Mouse (Mus musculus) right cerebral cortex, adult 18-20 months (tissue): ENCODE measurements around the gene Etfbkmt.
A peak's percentile ranks its signal among the peaks of the same experiment; 100 is the strongest.
"Not testable (repeated sequence)": the region's sequence is repeated elsewhere in the genome, so short reads cannot be mapped to it uniquely, and the experiment has no call there.

ENCODE experiments used
- DNase-seq: peaks from one replicate; pipeline ENCODE4 v3.0.0; 2022; ENCODE audit warnings: mixed read lengths

Etfbkmt gene

DNA sequence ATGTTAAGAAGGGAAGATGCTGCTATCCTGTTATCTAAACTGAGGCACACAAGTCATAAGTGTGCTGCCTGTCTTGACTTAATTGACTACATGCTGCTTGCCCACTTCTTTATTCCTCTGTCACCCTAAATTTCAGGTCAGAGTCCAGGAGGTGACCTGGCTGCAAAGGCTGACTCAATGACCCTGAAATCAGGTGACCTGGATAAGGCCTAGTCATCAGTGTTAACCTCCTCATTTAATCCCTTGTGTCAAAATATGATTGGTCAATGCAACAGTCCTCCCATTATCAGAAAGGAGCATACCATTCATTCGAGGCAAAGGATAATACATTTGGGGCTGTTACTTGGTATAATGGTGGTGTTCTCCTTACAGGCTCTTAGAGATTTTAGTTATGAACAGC lies at the start of gene Etfbkmt:
Gene Etfbkmt (plus strand): TSS at position 379 of the 400 bp plus-strand sequence.
- no peak for DNase-seq

DNA sequence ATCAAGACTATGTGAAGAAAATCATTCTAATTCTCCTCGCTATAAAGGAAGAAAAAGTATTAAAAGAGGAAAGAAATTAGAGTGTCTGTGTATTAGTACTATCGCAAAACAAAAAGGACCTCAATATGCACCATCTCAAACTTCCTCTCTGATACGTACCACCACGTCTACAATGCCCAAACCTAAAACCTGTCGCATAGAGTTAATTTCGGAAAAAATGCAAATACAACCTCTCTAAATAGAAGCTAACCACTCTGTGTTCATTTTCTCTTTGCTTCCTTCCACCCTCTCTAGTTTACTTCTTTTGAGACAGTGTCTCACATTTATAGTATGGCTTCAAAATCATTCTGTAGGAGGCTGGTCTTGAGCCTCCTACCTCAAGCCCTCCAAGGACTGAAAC lies 47.2 kb upstream of the Etfbkmt start:
- no peak for DNase-seq

DNA sequence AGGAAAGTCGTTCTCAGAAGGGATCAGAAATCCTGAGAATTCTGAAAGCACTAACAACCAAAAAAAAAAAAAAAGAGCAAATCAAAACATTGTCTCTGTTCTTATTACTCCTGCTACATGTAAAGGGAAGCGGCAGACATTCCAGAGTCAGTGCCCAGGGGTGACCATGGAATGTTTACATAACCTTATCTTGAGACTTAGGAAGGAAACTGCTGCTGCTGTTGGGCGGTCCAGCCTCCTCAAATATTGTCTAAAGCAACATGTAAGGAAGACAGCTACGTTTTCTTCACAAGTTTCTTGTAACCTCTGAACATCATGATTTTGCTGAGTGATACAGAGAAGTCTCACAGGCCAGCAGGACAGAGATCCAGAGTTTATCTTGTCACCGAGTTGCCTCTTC lies 46.2 kb upstream of the Etfbkmt start:
- DNase-seq = no peak

DNA sequence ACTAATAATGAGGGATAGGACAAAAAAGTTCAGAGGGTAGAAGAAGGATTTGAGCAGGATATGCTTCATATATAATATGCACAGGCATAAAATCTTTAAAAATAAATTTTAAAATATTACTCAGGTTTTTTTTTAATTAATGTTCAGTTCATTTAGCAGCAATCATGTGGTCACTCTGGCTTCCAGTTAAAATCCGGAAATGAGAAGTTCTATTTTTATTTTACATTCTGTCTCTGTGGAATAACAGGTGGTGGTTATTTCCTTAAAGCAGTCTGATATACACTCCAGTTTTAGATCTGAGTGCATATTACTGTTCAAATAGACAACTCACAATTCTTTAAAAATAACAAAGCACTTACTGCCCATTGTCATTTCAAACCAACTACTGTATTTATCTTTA lies 45.1 kb upstream of the Etfbkmt start:
- DNase-seq = no peak

DNA sequence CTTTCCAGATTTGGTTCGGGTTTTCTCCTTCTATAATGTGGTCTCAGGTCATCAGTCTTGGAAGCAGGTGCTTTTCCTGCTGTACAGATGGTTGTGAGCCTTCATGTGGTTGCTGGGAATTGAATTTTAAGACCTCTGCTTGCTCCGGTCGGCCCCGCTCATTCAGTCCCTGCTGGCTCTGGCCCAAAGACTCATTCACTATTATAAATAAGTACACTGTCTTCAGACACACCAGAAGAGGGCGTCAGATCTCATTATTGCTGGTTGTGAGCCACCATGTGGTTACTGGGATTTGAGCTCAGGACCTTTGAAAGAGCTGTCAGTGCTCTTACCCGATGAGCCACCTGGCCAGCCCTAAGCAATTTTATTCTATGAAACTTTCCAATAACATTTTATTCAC lies 44.3 kb upstream of the Etfbkmt start:
- no peak for DNase-seq

DNA sequence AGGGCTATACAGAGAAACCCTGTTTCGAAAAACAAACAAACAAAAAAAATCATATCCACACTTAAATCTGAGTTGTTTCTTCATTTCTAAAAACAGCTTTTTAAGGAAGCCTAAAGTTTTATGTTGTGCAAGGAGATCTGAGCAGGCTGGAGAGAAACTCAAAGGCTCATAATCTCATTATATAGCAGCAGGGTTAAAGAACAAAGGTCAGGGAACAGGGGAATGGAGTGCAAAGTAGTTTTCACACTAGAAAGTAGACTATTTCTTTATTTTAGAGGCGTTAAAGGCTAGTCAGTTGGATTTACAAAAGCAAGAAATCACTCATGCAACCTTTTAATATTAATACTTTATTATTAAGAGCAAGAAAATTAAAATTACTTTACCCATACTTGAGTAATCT lies 43.4 kb upstream of the Etfbkmt start:
- no peak for DNase-seq

DNA sequence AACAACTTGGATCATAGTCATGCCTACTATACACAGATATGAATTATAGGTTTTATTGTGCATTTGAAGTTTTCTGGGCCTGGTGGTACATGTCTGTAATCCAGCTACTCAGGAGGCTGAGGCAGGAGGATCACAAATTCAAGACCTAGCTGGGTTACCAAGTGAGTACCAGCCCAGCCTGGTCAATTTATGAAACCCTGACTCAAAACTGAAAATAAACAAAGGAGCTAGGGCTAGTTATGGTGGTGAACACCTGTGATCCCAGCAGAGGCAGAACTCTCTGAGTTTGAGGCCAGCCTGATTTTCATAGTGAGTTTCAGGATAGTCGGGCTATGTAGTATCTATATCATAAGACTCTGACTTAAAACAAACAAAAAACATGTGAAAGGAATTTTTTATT lies 42.4 kb upstream of the Etfbkmt start:
- no peak for DNase-seq

DNA sequence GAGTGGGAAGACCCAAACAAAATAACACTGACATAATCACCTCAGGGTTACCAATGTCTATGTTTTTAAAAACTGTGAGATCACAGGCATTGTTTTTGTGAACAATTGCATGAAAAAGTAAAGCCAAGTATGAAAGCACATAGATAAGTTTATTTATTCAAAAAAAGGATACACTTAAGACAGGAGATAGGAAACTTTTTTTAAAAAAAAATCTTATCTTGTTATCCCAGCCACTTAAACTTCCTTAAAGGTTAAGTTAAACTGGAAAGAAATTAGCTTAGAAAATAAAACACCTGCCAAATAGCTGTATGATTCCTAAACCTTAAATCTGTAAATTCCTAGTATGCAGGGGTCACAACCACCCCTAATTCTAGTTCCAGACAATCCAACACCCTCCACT lies 40.7 kb upstream of the Etfbkmt start:
- no peak for DNase-seq

DNA sequence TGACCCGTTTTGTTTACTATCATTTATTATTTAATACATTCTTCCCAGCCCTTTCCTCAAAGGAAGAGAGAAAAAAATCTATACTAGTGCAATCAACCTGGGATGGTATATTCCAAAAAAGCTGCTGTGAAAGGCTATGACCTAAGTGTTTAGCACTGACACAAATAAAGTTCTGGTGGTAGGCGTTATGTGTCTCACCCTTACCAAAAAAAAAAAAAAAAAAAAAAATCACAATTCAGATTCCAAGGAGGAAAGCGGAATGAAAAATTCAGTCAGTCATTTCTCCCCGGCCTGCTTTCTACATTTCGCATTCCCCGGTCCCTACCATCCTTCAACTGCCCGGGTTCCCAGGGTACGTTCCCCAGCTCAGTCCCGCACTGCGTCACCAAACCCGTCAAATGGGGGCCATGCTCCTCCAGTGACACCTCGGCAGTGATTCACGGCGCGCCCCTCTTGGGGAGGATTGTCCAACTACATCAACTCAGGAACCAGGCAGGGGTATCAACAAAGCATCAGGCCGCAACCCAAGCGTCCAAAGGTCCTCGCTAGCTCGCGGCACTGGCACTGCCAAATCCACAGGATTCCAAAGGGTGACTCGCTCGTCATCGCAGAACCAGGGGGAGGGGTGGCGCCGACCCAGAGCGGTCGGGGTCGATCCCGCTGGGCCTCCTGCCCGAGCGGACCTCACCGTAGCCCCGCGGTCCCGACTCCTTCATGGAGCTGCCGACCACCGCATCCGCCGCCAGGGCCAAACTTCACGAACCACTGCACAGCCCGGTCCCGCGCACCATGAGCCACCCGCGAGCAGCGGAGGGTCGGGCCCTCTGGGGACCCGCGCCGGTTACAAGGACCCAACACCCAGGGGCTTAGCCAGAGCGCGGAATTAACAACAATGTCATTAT lies 39.2 kb upstream of the Etfbkmt start:
- DNase-seq = peak; percentile 71

DNA sequence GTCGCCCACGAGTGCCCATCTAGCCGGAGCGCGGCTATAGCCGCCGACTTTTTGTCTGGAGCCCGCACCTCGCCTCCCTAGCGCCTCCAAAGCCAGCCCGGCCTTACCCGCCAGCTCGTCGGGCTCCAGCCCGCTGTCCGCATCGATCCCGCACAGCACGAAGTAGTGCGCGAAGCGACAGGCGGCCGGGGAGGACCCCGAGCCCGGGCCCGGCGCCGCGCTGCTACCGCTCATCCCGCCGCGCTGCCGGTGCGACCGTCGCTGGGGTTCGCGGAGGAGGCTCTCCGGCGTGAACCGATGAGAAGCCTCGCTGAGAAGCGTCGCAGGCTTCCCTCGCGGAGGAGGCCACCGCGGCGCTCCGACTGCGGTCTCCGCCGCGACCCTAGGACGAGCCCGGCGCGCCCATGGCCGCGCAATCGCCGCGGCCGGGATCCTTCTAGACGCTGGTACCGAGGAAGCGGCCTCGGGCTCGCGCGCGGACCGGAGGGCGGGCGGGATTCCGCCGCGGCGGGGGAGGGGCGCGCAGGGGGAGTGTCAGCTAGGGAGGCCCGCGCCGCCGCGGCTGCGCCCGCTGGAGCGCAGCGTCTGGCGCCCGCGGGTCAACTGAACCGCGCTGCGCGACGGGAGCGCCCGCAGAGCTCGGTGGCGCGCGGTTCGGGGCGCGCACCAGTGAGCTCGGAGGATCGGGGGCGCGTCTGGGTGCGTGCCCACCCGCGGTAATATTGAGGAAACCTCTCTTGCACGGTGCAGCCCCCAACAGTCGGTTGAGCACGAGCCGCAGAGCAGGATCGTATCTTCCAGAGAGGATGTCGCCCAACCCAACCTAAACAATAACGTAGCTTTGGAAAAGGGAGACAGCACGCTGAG lies 38.3 kb upstream of the Etfbkmt start, which contains the start of gene Dennd5b:
Gene Dennd5b (minus strand): TSS at position 605 of the 867 bp plus-strand sequence.
- peak; percentile 87 for DNase-seq

DNA sequence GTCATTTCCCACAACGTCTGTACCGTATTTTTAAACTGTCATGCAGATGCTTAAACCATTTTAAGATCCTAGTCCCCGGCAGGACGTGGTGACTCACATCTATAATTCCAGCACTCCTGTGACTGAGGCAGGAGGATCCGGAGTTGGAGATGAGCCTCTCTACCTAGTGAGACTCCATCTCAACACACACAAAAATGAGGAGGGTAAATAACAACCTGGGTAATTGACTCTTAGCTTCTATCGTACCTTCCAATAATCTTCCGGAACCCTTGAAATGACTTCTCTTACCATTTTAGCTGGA lies 37.8 kb upstream of the Etfbkmt start:
- DNase-seq = no peak

DNA sequence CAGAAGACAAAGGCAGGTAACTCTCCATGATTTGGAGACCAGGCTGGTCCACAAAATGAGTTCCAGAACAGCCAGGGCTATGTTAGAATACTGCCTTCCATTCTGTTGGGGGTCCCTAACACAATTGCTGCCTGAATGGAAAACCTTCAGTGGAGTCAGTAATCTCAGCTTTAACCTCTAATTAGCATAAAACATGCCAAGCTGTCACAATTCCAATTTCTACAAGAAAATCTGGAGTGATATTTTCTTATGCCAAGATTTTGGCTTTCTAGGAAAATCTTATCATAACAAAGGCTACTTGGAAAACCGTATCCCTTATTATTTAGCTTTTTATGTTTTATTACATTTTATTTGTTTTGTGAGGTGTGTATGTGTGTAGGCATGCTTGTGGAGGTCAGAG lies 36.2 kb upstream of the Etfbkmt start:
- DNase-seq = no peak

DNA sequence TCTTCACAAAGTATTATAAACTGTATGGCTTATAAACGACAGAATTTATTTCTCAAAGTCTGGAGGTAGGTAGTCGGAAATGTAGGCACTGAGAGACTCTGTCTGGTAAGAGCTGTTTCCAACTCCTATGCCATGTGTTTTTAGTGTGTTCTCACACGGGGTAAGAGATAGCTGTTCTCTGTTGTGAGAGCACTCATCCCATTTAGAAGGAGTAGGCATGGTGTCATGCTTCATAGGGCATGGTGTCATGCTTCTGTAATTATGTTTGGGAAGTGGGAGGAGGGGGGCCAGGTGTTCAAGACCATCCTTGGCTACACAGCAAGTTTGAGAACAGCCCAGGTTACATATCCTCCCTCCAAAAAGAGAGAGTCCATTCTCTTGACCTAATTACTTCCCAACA lies 32.0 kb upstream of the Etfbkmt start:
- no peak for DNase-seq

DNA sequence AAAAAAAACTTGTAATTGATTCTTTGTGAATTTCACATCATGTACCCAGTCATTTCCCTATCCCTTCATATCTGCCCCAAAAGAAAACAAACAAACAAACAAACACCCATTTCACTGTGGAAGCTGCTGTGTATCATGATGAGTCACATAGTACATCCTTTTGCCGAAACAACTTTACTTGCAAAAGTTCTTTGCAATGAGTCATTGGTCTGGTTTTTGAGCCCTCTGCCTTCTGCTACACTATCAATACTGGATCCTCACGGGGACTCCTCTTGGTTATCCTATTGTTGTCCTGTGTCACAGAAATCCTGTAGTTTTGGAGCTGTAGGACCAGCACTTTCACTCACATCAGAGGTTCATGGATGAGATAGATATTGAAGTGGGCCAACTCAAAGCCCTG lies 30.7 kb upstream of the Etfbkmt start:
- no peak for DNase-seq

DNA sequence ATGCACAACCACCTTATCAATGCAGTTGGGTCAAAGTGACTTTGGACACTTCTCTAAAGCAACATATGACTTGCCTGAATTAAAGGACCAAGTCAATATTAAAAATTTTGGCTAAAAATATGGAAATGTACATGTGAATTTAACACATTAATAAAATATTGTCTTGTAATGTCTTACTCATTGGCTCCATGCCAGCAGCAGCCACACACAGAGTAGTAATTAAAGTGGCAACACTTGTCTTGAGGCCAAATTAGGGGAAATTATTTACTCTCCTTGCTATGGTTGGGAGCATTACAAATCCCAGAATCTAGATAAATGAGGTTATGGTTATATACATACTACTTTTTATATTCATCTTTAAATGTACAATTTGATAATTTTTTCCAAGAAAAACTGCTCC lies 22.7 kb upstream of the Etfbkmt start:
- DNase-seq = no peak

DNA sequence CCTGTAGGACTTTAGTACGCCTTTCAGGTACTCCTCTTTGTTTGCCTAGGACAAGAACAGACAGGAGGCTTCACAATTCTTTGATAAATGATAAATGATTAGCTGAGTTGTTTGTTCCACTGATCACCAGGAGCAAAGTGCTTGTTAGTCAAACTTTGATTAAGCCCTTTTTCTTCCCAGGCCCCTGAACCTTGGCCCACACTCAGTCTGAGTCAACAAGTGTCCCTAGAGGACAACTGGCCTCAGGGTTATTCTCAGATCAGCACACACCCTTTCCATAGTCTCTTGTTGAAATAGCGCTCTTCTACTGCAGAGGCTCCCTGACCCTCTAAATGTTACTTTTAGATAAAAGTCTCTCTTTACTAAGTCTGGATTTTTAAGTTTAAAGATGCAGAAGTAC lies 20.7 kb upstream of the Etfbkmt start:
- no peak for DNase-seq

DNA sequence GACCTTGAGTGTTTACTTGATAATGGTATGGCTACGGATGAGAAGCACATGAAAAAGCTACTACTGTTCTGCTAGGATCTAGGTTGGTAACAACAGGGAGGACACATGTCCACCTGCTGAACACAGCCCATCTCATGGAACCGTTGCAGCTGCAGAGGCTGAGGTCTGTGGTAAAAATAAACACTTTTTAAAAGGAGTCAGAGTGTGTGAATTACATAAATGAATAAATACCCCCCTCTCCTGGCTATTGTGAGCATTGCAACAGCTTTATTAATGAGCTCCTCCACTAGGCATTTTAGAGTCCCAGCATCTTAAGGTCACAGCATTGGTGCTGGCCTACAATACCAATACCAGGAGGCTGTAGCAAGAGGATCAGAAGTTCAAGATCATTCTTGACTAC lies 19.8 kb upstream of the Etfbkmt start:
- DNase-seq = peak; percentile 70

DNA sequence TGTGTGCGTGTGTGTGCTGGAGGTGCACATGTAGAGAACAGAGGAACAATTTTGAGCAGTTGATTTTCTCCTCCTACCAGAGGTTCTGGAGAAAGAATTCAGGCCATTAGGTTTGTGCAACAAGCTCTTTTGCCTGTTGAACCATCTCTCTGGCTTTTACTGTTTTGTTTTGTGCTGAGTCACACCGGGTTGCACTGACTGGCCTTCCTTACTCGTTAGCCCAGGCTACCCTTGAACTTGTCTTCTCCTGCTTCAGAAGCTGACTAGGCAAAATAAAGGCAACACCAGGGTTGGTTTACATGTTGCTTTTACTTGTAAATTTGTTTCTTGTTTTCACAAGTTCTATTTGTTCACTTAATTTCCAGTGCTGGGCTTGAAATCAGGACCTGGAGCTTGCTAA lies 16.6 kb upstream of the Etfbkmt start:
- DNase-seq = no peak

DNA sequence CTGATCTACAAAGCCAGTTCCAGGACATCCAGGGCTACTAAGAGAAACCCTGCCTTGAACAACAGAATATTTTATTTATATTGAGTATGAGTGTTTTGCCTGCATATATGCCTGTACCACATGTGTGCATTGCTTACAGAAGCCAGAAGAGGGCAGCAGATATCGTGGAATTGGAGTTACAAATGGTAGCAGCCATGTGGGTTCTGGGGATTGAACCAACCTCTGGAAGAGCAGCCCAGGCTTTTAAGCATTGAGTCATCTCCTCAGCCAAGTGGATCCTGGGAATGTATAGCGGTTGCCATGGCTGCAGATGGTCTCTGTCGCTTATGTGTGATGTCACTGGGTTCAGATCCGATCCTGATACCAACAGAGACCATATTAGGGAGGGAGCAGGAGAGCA lies 13.0 kb upstream of the Etfbkmt start:
- DNase-seq = peak; percentile 4

DNA sequence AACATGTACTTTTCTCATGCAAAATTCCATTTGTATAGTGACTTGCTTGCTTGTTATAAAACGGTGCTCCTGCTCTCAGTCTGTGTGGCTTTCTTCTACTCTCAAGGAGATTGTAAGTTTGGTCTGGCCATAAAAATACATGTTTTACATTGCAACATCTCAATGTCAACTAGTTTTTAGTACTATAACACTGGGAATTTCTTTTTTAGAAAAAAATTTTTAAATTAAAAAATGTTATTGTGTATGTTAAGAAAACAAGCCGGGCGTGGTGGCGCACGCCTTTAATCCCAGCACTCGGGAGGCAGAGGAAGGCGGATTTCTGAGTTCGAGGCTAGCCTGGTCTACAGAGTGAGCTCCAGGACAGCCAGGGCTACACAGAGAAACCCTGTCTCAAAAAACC lies 9.8 kb upstream of the Etfbkmt start, which contains the start of gene Gm10203:
Gene Gm10203 (plus strand): TSS at position 301 of the 400 bp plus-strand sequence.
- DNase-seq = not testable (repeated sequence)

DNA sequence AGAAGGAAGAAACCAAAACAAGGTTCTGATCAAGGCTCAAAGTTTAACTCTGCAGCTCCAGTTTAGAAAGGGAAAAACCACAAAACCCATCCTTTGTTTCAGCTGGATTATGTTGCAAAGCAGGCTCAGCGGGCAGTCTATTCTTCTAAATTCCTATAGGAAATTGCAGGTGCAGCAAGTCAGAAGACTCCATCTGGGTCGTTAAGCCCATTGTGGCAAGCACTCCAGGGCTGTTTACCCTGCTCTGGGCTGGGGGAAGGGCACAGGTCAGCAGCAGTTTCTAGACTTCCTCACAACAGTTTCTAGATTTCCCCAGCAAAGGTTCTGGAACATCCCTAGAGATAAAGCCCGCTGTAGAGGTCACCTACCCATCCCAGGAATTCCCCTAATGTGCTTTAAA lies 8.5 kb upstream of the Etfbkmt start:
- no peak for DNase-seq

DNA sequence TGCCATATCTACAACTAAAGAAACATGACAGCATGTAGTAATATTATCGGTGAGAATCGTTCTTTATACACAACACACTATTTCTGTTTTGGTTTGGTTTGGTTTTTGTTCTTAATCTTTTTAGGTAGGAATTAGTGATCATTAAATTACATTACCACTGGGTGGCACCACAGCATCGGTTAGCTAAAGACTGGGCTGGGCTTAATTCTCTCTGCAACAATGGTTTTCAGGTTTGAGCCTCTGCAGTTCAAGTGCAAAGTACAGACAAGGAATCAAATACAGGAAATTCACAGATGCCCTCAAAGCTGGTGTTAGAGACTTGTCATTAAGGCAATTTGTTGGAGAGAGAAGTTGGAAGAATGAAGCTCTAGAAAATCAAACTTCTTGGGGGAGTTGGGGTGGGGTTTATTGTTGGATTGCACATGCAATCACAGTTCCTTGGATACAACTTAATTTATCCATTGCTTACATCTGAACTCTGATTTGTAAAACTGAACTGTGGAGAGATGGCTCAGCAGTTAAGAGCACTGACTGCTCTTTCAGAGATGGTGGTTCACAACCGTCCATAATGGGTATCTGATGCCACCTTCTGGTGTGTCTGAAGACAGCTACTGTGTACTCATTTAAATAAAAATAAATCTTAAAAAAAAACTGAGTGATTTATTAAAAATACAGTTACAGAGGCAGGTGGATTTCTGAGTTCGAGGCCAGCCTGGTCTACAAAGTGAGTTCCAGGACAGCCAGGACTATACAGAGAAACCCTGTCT lies 7.2 kb upstream of the Etfbkmt start:
- DNase-seq = no peak
